Mouse (Mus musculus): Measurements from ENCODE around the gene Tbx1. TPM values are rescaled to one million over a fixed set of nuclear protein-coding genes. Genes with fewer than 3 reads are reported as not detected.
A peak's percentile ranks its signal among the peaks of the same experiment; 100 is the strongest.

Gene Tbx1
- polyA plus RNA-seq, 1 experiment from 2014 or later, result 0.28 TPM

DNA sequence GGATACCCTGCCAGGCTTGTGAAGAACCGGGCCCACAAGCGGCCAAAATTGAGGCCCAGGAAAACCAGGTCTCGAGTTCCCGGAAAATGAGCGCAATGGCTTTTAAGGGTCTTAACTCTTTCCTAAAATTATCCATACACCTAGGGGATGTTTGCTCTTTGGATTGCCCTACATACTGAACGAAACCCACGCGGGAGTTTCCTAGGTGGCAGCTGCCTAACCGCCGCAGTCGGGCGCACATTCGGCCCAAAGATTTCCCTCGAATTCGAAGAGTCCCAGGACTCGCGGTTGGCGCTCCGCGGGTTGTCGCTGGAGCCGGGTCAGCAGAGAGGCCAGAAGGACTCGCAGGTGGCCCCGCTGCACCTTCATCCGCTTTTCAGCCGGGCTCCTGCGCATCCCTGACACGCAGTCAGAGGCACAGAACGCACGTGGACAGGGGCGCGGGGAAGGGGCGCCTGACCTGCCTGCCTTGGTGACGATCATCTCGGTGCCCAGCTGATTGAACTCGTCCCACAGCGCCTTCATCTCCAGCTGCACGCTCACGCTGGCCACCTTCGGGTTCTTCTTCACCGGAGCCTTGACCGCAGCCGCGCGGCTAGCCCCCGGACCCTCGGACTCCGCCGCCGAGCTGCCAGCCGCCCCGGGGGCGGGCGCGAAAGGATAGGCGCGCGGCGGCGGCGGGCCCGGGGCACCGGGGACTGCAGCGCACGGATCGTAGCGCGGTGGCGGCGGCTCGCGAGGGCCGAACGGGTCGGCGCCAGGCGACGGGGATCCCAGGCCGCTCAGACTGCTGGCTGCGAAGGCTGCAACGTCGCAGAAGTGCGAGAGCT lies 4.2 kb downstream of the Tbx1 start:
- Histone ChIP-seq H3K9ac (replicated peaks; ENCODE audit: low read depth, low read length) (no peak overlapping the region), H3K36me3 (ENCODE audit: control insufficient read depth, insufficient read depth) (no peaks in the 10 kb centered on the region), H3K27ac (ENCODE audit: low read length) (no peak overlapping the region), H3K4me1 (replicated peaks; ENCODE audit: control insufficient read depth, insufficient read depth, low read length) (peaks cover 35% of the 10 kb centered on the region), H3K27me3 (replicated peaks; ENCODE audit: control insufficient read depth, insufficient read depth, low read length) (peaks cover 95% of the 10 kb centered on the region), H3K4me2 (ENCODE audit: low read length) (peak overlapping the region; percentile 52), H3K4me3 (replicated peaks; ENCODE audit: low read length) (peak overlapping the region; percentile 38), H3K9me3 (ENCODE audit: control insufficient read depth, low read length) (no peaks in the 10 kb centered on the region)
- 1% methylated on average over 77 of the region's 83 CpGs for WGBS
- no peak for ATAC-seq

GRCm38 (mm10) chr16:18585676-18586075 lies 4.8 kb downstream of the Tbx1 start:
- H3K9me3 ChIP-seq (ENCODE audit: control insufficient read depth, low read length), result no peaks in the 10 kb centered on the region
- no peak overlapping the region for H3K9ac ChIP-seq (replicated peaks; ENCODE audit: low read depth, low read length)
- no peaks in the 10 kb centered on the region for H3K36me3 ChIP-seq (ENCODE audit: control insufficient read depth, insufficient read depth)
- WGBS, result 7% methylated on average over 10 of the region's 10 CpGs
- no peak overlapping the region for H3K27ac ChIP-seq (ENCODE audit: low read length)
- no peak for ATAC-seq
- no peak overlapping the region for H3K4me3 ChIP-seq (replicated peaks; ENCODE audit: low read length)
- peaks cover 37% of the 10 kb centered on the region for H3K4me1 ChIP-seq (replicated peaks; ENCODE audit: control insufficient read depth, insufficient read depth, low read length)
- H3K4me2 ChIP-seq (ENCODE audit: low read length), result no peak overlapping the region
- H3K27me3 ChIP-seq (replicated peaks; ENCODE audit: control insufficient read depth, insufficient read depth, low read length), result peaks cover 95% of the 10 kb centered on the region

- no peak overlapping the region for H3K4me3 ChIP-seq (replicated peaks; ENCODE audit: low read length)
Measured at GRCm38 (mm10) chr16:18584901-18585510, 5.5 kb downstream of the Tbx1 start.

GRCm38 (mm10) chr16:18583673-18584357 lies 6.7 kb downstream of the Tbx1 start:
- no peak overlapping the region for H3K27ac ChIP-seq (ENCODE audit: low read length)
- 21% methylated on average over 10 of the region's 10 CpGs for WGBS
- no peak overlapping the region for H3K4me2 ChIP-seq (ENCODE audit: low read length)
- H3K9me3 ChIP-seq (ENCODE audit: control insufficient read depth, low read length), result no peaks in the 10 kb centered on the region
- no peak overlapping the region for H3K9ac ChIP-seq (replicated peaks; ENCODE audit: low read depth, low read length)
- H3K27me3 ChIP-seq (replicated peaks; ENCODE audit: control insufficient read depth, insufficient read depth, low read length), result peaks cover 92% of the 10 kb centered on the region
- no peaks in the 10 kb centered on the region for H3K36me3 ChIP-seq (ENCODE audit: control insufficient read depth, insufficient read depth)
- ATAC-seq, result no peak
- no peak overlapping the region for H3K4me3 ChIP-seq (replicated peaks; ENCODE audit: low read length)
- peaks cover 34% of the 10 kb centered on the region for H3K4me1 ChIP-seq (replicated peaks; ENCODE audit: control insufficient read depth, insufficient read depth, low read length)

More at GRCm38 (mm10) chr16:18584901-18585510, 5.5 kb downstream of the Tbx1 start:
- Histone ChIP-seq H3K27ac (ENCODE audit: low read length) (no peak overlapping the region), H3K27me3 (replicated peaks; ENCODE audit: control insufficient read depth, insufficient read depth, low read length) (peaks cover 95% of the 10 kb centered on the region), H3K4me1 (replicated peaks; ENCODE audit: control insufficient read depth, insufficient read depth, low read length) (peaks cover 34% of the 10 kb centered on the region), H3K4me2 (ENCODE audit: low read length) (no peak overlapping the region), H3K9me3 (ENCODE audit: control insufficient read depth, low read length) (no peaks in the 10 kb centered on the region), H3K36me3 (ENCODE audit: control insufficient read depth, insufficient read depth) (no peaks in the 10 kb centered on the region), H3K9ac (replicated peaks; ENCODE audit: low read depth, low read length) (no peak overlapping the region)
- WGBS, result 12% methylated on average over 10 of the region's 10 CpGs
- no peak for ATAC-seq

DNA sequence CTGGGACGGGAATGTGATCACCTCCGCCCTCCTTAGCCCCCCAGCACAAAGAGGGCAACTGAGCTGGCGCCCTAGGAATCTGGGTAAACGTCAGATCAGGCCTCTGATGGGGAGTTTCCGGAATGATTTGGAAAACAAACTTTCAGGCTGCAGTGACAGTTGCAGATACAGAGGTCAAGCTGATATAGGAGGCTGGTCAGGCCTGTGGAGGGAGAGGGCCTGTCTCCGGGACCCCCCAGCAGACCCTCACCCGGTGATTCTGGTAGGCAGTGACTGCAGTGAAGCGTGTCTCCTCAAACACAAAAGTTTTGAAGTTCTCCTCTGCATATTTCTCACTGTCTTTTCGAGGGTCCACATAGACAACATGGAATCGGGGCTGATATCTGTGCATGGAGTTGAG lies 7.3 kb downstream of the Tbx1 start:
- H3K4me3 ChIP-seq (replicated peaks; ENCODE audit: low read length), result no peak overlapping the region
- H3K36me3 ChIP-seq (ENCODE audit: control insufficient read depth, insufficient read depth), result no peaks in the 10 kb centered on the region
- no peak overlapping the region for H3K27ac ChIP-seq (ENCODE audit: low read length)
- H3K9me3 ChIP-seq (ENCODE audit: control insufficient read depth, low read length), result no peaks in the 10 kb centered on the region
- no peak overlapping the region for H3K4me2 ChIP-seq (ENCODE audit: low read length)
- H3K9ac ChIP-seq (replicated peaks; ENCODE audit: low read depth, low read length), result no peak overlapping the region
- no peak for ATAC-seq
- peaks cover 87% of the 10 kb centered on the region for H3K27me3 ChIP-seq (replicated peaks; ENCODE audit: control insufficient read depth, insufficient read depth, low read length)
- H3K4me1 ChIP-seq (replicated peaks; ENCODE audit: control insufficient read depth, insufficient read depth, low read length), result peaks cover 34% of the 10 kb centered on the region
- 12% methylated on average over 10 of the region's 10 CpGs for WGBS

- H3K27me3 ChIP-seq (replicated peaks; ENCODE audit: control insufficient read depth, insufficient read depth, low read length), result peaks cover 83% of the 10 kb centered on the region
- no peak overlapping the region for H3K27ac ChIP-seq (ENCODE audit: low read length)
- no peaks in the 10 kb centered on the region for H3K9me3 ChIP-seq (ENCODE audit: control insufficient read depth, low read length)
- no peak overlapping the region for H3K9ac ChIP-seq (replicated peaks; ENCODE audit: low read depth, low read length)
- H3K4me1 ChIP-seq (replicated peaks; ENCODE audit: control insufficient read depth, insufficient read depth, low read length), result peaks cover 28% of the 10 kb centered on the region
- H3K36me3 ChIP-seq (ENCODE audit: control insufficient read depth, insufficient read depth), result no peaks in the 10 kb centered on the region
- peak overlapping the region; percentile 51 for H3K4me2 ChIP-seq (ENCODE audit: low read length)
- WGBS, result 1% methylated on average over 50 of the region's 67 CpGs
- peak overlapping the region; percentile 36 for H3K4me3 ChIP-seq (replicated peaks; ENCODE audit: low read length)
- ATAC-seq, result no peak; the same call in 1 of the 2 replicates
Measured at GRCm38 (mm10) chr16:18582426-18583148, 7.9 kb downstream of the Tbx1 start.

DNA sequence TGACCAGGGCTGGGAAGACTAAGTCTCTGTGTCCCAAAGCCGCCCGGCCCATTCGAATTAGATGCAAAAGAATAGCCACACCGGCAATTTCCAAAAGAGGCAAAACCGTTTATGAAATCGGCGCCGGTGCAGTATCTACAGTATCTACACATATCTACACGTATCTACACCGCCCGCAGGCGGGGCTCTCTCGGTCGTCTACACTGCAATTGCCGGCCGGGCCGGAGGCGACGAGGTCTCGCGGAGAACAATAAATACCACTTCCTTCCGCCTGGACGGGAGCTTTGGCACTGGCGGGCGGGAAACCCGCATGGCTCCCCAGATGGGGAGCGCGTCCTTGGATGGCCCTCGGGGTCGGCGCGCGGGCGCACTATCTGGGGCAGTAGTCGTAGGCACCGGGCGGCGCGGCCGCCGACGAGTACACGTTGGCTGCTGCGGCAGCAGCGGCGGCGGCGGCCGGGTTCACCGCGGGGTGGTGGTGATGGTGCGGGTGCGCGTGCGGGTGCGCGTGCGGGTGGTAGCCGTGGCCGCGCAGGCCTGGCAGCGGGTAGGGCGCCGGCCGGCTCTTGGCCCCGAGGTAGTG lies 8.8 kb downstream of the Tbx1 start:
- Histone ChIP-seq H3K36me3 (ENCODE audit: control insufficient read depth, insufficient read depth) (no peaks in the 10 kb centered on the region), H3K9me3 (ENCODE audit: control insufficient read depth, low read length) (no peaks in the 10 kb centered on the region), H3K4me3 (replicated peaks; ENCODE audit: low read length) (peak overlapping the region; percentile 36), H3K27me3 (replicated peaks; ENCODE audit: control insufficient read depth, insufficient read depth, low read length) (peaks cover 78% of the 10 kb centered on the region), H3K9ac (replicated peaks; ENCODE audit: low read depth, low read length) (peak overlapping the region; percentile 40; the same call in 1 of the 2 replicates), H3K27ac (ENCODE audit: low read length) (no peak overlapping the region), H3K4me2 (ENCODE audit: low read length) (peak overlapping the region; percentile 51), H3K4me1 (replicated peaks; ENCODE audit: control insufficient read depth, insufficient read depth, low read length) (peaks cover 25% of the 10 kb centered on the region)
- WGBS, result under 1% methylated on average over 60 of the region's 66 CpGs
- ATAC-seq, result peak; percentile 32

GRCm38 (mm10) chr16:18581050-18581622 lies 9.3 kb downstream of the Tbx1 start:
- Histone ChIP-seq H3K27ac (ENCODE audit: low read length) (no peak overlapping the region), H3K27me3 (replicated peaks; ENCODE audit: control insufficient read depth, insufficient read depth, low read length) (peaks cover 72% of the 10 kb centered on the region), H3K9ac (replicated peaks; ENCODE audit: low read depth, low read length) (no peak overlapping the region), H3K9me3 (ENCODE audit: control insufficient read depth, low read length) (no peaks in the 10 kb centered on the region), H3K36me3 (ENCODE audit: control insufficient read depth, insufficient read depth) (no peaks in the 10 kb centered on the region), H3K4me2 (ENCODE audit: low read length) (peak overlapping the region; percentile 51), H3K4me3 (replicated peaks; ENCODE audit: low read length) (peak overlapping the region; percentile 36), H3K4me1 (replicated peaks; ENCODE audit: control insufficient read depth, insufficient read depth, low read length) (peaks cover 19% of the 10 kb centered on the region)
- 4% methylated on average over 21 of the region's 21 CpGs for WGBS
- no peak for ATAC-seq
